17 mouse cellular contexts compared by ENCODE assay signal in genomic region chr17:75101994-75102393, GRCm38 (mm10).
"Had no signal": no experiment of that assay in that cellular context is flagged by ENCODE, and none has a peak within 500 bp of the region (broad histone marks: within the 10 kb centered on the region; RNA-seq: fewer than 3 reads in every experiment).

No protein-coding gene starts in this region.

- H3K27me3 ChIP-seq: intestine, embryonic 15.5 days; midbrain, embryonic 12.5 days; stomach, embryonic 15.5 days had no signal

- H3K27ac ChIP-seq: intestine, embryonic 15.5 days; liver, embryonic 14.5 days; midbrain, embryonic 12.5 days; neural tube, embryonic 13.5 days; stomach, embryonic 15.5 days had no signal

- H3K36me3 ChIP-seq: intestine, embryonic 15.5 days; midbrain, embryonic 12.5 days; neural tube, embryonic 13.5 days; stomach, embryonic 15.5 days had no signal

- H3K4me3 ChIP-seq: intestine, embryonic 15.5 days; midbrain, embryonic 12.5 days; myocyte; neural tube, embryonic 13.5 days; stomach, embryonic 15.5 days had no signal

- DNase-seq: kidney, postnatal 4 days; left cerebral cortex, postnatal 4 days; liver, postnatal 0 days; lung, embryonic 14.5 days; retina, postnatal 1 day; right cerebral cortex, postnatal 25 days; spleen, adult 18-20 months; thymus, postnatal 36 days had no signal

- H3K9ac ChIP-seq: intestine, embryonic 15.5 days; liver, embryonic 14.5 days; liver, postnatal 0 days; lung, embryonic 14.5 days; midbrain, embryonic 12.5 days; neural tube, embryonic 13.5 days; stomach, embryonic 15.5 days had no signal

- H3K9me3 ChIP-seq: intestine, embryonic 15.5 days; midbrain, embryonic 12.5 days; neural tube, embryonic 13.5 days; stomach, embryonic 15.5 days had no signal

- H3K4me2 ChIP-seq: intestine, embryonic 15.5 days; liver, embryonic 11.5 days; lung, embryonic 14.5 days; midbrain, embryonic 12.5 days; neural tube, embryonic 13.5 days; stomach, embryonic 15.5 days had no signal

- ATAC-seq: intestine, embryonic 15.5 days; liver, postnatal 0 days; lung, postnatal 0 days; midbrain, embryonic 16.5 days had no signal

- H3K4me1 ChIP-seq: intestine, embryonic 15.5 days; midbrain, embryonic 12.5 days; stomach, embryonic 15.5 days had no signal
